Mouse (Mus musculus): ENCODE data around the gene Itga4. TPM values are rescaled to one million over a fixed set of nuclear protein-coding genes. Genes with fewer than 3 reads are reported as not detected.

Itga4 gene
- polyA plus RNA-seq, 1 experiment from 2014 or later: 5.4 TPM

DNA sequence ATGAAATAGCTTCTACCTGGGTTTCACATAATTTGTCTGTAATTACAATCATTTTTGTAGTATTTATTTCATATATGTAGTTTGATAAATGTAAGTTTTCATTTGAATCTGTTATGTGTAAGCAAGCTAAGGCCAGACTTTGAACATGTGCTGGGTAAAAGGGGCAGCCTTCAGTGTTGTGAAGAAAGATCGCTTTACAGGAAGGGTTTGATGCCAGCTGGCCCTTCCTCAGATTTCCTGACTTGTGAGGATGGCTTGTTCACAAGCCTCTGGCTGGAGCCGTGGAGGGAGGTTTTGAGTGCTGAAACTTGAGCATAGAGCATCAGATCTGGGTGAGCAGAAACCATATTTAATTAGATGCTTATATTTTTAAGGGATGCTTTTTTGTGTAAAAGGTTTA, 72.9 kb downstream of the Itga4 start:
- Histone ChIP-seq H3K9ac (no peak overlapping the region), H3K36me3 (no peaks in the 10 kb centered on the region), H3K4me1 (no peaks in the 10 kb centered on the region), H3K9me3 (replicated peaks) (no peaks in the 10 kb centered on the region), H3K27me3 (no peaks in the 10 kb centered on the region), H3K27ac (no peak overlapping the region), H3K4me2 (replicated peaks) (no peak overlapping the region), H3K4me3 (no peak overlapping the region)
- ATAC-seq (ENCODE audit: low FRiP score): no peak
- WGBS: 73% methylated on average over 2 of the region's 2 CpGs

DNA sequence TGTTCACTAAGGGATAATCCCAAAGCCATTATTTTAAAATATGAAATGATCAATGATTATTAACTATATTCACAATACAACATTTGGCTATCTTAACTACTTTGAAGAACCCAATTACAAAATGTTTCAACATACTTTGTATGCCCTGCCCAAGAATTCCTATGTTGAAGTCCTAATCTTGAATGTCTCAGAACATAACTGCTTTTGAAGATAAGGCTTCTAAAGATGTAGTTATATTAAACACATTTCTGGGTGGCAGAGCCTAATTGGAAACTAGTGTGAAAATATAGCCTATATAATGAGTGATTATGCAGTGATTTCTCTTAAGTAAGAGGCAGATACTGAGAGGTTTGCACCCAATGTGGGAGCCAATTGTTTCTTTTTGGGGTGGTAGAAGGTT, 79.4 kb downstream of the Itga4 start:
- no peak overlapping the region for H3K9ac ChIP-seq
- H3K27me3 ChIP-seq: no peaks in the 10 kb centered on the region
- H3K4me1 ChIP-seq: no peaks in the 10 kb centered on the region
- no peaks in the 10 kb centered on the region for H3K9me3 ChIP-seq (replicated peaks)
- no peak overlapping the region for H3K4me2 ChIP-seq (replicated peaks)
- no peak overlapping the region for H3K4me3 ChIP-seq
- no peak overlapping the region for H3K27ac ChIP-seq
- ATAC-seq (ENCODE audit: low FRiP score): no peak
- no peaks in the 10 kb centered on the region for H3K36me3 ChIP-seq

DNA sequence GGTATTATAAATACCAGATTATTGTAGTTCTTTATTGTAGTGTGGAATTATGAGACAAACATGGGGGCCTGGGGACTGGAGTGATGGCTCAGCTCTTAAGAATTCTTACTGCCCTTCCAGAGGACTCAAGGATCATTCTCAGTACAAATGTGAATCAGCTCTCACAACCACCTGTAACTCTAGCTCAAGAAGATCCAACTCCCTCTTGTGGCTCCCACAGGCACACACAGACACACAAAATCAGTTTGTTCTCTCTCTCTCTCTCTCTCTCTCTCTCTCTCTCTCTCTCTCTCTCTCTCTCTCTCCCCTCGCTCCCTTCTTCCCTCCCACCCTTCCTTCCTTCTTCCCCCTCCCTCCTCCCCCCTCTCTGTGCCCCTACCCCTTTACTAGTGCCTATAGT, 80.9 kb downstream of the Itga4 start:
- H3K36me3 ChIP-seq: no peaks in the 10 kb centered on the region
- H3K27ac ChIP-seq: no peak overlapping the region
- no peaks in the 10 kb centered on the region for H3K4me1 ChIP-seq
- H3K27me3 ChIP-seq: no peaks in the 10 kb centered on the region
- WGBS: 83% methylated on average over 1 of the region's 1 CpGs
- no peaks in the 10 kb centered on the region for H3K9me3 ChIP-seq (replicated peaks)
- no peak overlapping the region for H3K4me3 ChIP-seq
- H3K4me2 ChIP-seq (replicated peaks): no peak overlapping the region
- ATAC-seq (ENCODE audit: low FRiP score): no peak
- no peak overlapping the region for H3K9ac ChIP-seq

DNA sequence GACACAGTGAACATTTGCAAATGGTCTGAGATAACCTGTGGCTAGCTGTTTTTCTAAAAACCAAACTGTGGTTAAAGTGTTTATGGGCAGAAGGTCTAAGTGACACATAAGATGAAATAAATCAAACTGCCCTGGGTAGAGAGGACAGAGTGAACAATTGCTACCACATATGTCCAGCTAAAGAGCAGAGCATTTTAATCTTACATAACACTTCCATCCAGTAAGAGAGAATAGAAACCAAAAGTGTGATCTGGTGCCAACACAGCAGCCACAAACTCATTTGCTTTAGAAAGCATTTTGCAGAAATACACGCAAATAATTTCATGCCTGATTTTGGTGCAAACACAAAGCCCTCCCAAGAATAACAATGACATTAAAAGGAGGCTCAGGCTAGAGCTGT, 83.8 kb downstream of the Itga4 start:
- ATAC-seq (ENCODE audit: low FRiP score): no peak
- H3K4me1 ChIP-seq: no peaks in the 10 kb centered on the region
- H3K4me3 ChIP-seq: no peak overlapping the region
- H3K36me3 ChIP-seq: no peaks in the 10 kb centered on the region
- H3K9ac ChIP-seq: no peak overlapping the region
- H3K4me2 ChIP-seq (replicated peaks): no peak overlapping the region
- WGBS: 54% methylated on average over 1 of the region's 1 CpGs
- no peaks in the 10 kb centered on the region for H3K9me3 ChIP-seq (replicated peaks)
- no peaks in the 10 kb centered on the region for H3K27me3 ChIP-seq
- no peak overlapping the region for H3K27ac ChIP-seq

DNA sequence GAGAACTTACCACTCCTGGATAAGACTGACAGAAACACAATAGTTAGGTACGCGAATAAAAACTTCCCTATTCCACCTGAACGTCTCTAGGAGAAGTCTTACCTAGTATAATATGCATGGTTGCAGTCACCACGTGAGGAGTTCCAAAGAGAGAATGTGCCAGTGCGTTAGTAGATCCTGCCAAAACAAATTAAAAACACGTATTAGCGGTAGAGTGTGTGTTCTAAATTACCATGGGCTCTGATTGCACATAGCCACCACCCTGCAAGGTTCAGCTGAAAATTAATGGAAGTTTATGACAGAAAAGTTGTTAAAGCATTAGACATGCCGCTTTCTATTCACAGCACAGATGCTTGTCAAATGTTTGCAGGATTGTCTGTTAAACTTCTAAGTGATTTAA, 87.9 kb downstream of the Itga4 start:
- no peak overlapping the region for H3K4me2 ChIP-seq (replicated peaks)
- ATAC-seq (ENCODE audit: low FRiP score): no peak
- 88% methylated on average over 8 of the region's 8 CpGs for WGBS

DNA sequence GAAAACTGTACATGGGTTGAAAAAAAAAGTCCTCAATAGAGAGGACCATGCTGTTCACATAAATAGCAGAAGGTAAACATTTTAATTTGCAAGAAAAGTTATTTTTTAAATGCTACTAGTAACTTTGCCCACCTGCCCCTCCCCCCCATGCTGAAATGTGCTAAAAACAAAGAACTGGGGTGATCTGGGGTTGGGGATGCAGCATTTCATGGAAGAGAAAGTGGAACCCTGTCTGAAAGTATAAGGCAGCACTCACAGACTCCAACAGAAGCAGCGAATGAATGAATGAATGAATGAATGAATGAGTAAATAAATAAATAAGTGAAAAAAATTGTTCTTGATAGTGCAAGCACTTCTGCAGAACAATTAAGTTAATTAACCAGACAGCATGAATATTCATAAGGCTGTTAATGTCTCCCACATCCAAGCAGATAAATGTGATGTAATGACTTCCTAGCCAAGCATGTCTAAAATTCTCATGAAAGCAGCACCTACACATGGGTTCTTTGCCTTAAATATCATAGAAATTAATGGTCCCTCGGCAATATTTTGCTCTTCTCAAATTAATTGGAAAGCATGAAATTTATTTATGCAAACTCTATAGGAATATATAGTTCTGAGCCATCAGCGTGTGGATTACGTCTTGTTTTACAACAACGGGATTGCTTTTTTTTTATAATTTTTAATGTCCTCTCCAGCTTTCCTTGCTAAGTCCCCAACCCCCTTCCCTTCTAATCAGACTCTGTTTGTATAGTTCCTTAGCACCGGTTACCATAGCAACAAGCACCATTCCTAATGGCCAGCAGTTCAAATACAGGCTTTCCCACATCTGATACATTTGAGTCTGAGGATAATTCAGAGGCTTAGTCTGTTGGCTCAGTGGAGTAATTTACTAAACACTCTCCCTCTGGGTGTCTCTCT, 96.2 kb downstream of the Itga4 start:
- peak; percentile 78 for ATAC-seq (ENCODE audit: low FRiP score)
- H3K9ac ChIP-seq: no peak overlapping the region
- no peaks in the 10 kb centered on the region for H3K4me1 ChIP-seq
- no peaks in the 10 kb centered on the region for H3K36me3 ChIP-seq
- no peak overlapping the region for H3K4me3 ChIP-seq
- no peaks in the 10 kb centered on the region for H3K27me3 ChIP-seq
- no peaks in the 10 kb centered on the region for H3K9me3 ChIP-seq (replicated peaks)
- WGBS: 76% methylated on average over 6 of the region's 6 CpGs
- no peak overlapping the region for H3K4me2 ChIP-seq (replicated peaks)
- no peak overlapping the region for H3K27ac ChIP-seq

More for the DNA sequence above, 87.9 kb downstream of the Itga4 start:
- Histone ChIP-seq H3K9ac (no peak overlapping the region), H3K27ac (no peak overlapping the region), H3K4me3 (no peak overlapping the region), H3K36me3 (no peaks in the 10 kb centered on the region), H3K4me1 (no peaks in the 10 kb centered on the region), H3K27me3 (no peaks in the 10 kb centered on the region), H3K9me3 (replicated peaks) (no peaks in the 10 kb centered on the region)

DNA sequence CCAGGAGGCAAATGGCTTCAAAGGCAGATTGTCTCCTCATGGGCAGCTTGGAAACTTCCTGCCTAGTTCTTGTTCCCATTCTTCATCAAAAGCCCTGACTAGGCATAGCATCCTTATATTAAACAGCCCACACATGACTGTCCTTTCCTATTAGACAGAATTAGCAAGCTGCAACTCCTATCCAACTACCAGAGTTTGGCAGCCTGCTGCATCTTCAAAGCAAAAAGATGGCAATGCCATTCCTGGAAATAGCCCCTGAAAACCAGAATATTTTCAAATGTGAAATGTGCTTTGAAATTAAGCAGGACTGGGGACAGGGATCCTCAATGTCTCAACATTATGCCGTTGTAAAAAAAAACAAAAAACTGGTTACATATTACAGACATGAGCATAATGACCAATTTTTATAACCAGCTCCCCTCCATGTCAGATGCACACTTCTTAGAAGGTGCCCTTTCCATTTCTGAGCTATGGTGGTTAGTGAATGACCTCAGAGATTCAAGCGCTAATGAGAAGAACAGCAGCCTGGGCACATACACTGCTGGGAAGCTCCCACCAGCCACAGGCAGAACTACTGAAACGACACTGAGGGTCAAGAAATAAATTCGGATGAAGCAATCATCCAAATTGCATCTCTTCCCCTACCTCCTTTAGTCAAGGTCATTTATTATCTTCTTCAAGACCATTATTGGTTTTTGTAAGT, 97.0 kb downstream of the Itga4 start:
- H3K9ac ChIP-seq: no peak overlapping the region
- WGBS: 73% methylated on average over 4 of the region's 4 CpGs
- H3K27ac ChIP-seq: no peak overlapping the region
- no peaks in the 10 kb centered on the region for H3K36me3 ChIP-seq
- no peaks in the 10 kb centered on the region for H3K9me3 ChIP-seq (replicated peaks)
- no peak for ATAC-seq (ENCODE audit: low FRiP score)
- no peaks in the 10 kb centered on the region for H3K27me3 ChIP-seq
- H3K4me3 ChIP-seq: no peak overlapping the region
- H3K4me2 ChIP-seq (replicated peaks): no peak overlapping the region
- H3K4me1 ChIP-seq: no peaks in the 10 kb centered on the region

DNA sequence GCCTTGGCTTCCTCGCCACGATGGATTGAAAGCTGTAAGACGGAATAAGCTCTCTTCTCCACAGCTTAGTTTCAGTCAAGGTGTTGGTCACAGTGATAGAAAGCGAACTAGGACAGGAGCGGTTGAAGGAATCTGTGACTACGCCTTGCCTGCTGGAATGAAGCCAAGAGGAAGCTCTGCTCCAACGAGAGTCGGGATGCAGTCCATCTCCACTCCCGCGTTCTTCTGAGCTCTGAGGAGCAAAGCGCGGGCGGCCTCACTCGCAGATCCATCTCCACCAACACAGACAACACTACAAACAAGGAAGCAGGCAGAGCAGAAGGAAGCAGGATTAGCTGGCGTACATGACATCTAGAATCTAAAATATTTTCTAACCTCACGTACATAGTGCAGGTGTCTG, 99.5 kb downstream of the Itga4 start:
- H3K27me3 ChIP-seq: no peaks in the 10 kb centered on the region
- H3K4me1 ChIP-seq: no peaks in the 10 kb centered on the region
- no peaks in the 10 kb centered on the region for H3K9me3 ChIP-seq (replicated peaks)
- no peak for ATAC-seq (ENCODE audit: low FRiP score)
- H3K4me2 ChIP-seq (replicated peaks): no peak overlapping the region
- no peak overlapping the region for H3K27ac ChIP-seq
- 93% methylated on average over 16 of the region's 16 CpGs for WGBS
- H3K36me3 ChIP-seq: no peaks in the 10 kb centered on the region
- H3K9ac ChIP-seq: no peak overlapping the region
- no peak overlapping the region for H3K4me3 ChIP-seq

DNA sequence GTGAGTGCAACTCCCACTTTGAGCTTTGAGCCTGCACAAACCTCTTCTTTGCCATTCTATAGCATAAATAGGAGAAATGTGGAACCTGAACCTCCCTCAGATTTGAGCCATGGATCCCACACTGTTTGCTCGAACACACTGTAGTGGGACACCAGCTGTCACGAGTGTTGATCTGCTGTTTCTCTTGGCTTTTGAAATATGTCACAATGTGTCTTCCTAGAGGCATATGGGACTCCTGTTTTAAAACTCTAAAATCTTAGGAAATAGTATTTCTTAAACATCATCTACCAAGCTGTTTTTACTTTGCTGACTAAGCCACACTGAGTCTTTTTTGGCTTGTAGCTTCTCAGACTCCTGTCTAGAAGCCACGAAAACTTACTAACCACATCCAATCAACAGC, 102.6 kb downstream of the Itga4 start:
- no peaks in the 10 kb centered on the region for H3K9me3 ChIP-seq (replicated peaks)
- ATAC-seq (ENCODE audit: low FRiP score): no peak
- WGBS: 88% methylated on average over 3 of the region's 3 CpGs
- H3K4me1 ChIP-seq: no peaks in the 10 kb centered on the region
- H3K27me3 ChIP-seq: no peaks in the 10 kb centered on the region
- no peak overlapping the region for H3K4me3 ChIP-seq
- no peaks in the 10 kb centered on the region for H3K36me3 ChIP-seq
- no peak overlapping the region for H3K4me2 ChIP-seq (replicated peaks)
- H3K27ac ChIP-seq: no peak overlapping the region
- no peak overlapping the region for H3K9ac ChIP-seq

DNA sequence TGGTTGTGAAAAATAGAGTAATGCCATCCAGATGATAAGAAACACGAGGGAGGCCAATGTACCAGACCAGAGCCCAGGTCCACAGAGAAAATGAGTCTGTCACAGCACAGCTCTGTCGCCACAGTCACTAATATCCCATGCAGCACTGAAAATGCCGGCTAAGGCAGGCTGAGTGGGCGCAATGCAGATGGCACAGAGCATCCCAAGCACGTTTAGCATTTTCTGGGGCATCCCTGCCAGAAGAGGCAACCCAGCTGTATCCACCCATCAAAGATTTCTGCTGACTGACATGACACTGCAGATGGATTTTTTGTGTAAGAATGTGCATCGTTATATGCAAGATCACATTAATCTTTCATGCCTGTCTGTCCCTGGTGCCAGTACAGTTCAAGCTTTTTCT, 106.8 kb downstream of the Itga4 start:
- Histone ChIP-seq H3K36me3 (no peaks in the 10 kb centered on the region), H3K4me3 (no peak overlapping the region), H3K4me1 (no peaks in the 10 kb centered on the region), H3K27me3 (no peaks in the 10 kb centered on the region), H3K9me3 (replicated peaks) (no peaks in the 10 kb centered on the region), H3K27ac (no peak overlapping the region), H3K4me2 (replicated peaks) (no peak overlapping the region), H3K9ac (no peak overlapping the region)
- no peak for ATAC-seq (ENCODE audit: low FRiP score)
- WGBS: 72% methylated on average over 6 of the region's 6 CpGs

DNA sequence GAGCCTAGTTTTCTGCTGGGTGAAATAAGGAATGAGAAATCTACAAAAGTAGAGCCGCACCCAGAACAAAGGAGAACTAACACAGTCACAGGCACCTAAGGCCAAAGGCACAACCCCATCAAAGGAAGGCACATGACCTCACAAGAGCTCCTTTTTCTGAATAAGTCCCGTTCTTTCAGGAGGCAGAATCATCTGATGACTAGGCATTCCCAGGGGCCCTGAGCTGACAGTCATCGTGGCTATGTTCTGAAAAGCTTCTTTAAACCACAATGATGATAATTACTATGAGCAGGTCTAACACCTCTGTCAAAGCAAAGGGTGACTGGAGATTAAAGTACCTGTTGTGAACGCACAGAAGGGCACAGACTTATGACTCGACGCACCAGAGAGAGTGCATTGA, 108.7 kb downstream of the Itga4 start:
- no peak overlapping the region for H3K4me2 ChIP-seq (replicated peaks)
- no peak for ATAC-seq (ENCODE audit: low FRiP score)
- H3K4me1 ChIP-seq: peaks cover 1% of the 10 kb centered on the region
- 65% methylated on average over 6 of the region's 6 CpGs for whole genome bisulfite sequencing
- H3K36me3 ChIP-seq: no peaks in the 10 kb centered on the region
- H3K9ac ChIP-seq: no peak overlapping the region
- no peak overlapping the region for H3K27ac ChIP-seq
- H3K9me3 ChIP-seq (replicated peaks): no peaks in the 10 kb centered on the region
- H3K4me3 ChIP-seq: no peak overlapping the region
- H3K27me3 ChIP-seq: no peaks in the 10 kb centered on the region

DNA sequence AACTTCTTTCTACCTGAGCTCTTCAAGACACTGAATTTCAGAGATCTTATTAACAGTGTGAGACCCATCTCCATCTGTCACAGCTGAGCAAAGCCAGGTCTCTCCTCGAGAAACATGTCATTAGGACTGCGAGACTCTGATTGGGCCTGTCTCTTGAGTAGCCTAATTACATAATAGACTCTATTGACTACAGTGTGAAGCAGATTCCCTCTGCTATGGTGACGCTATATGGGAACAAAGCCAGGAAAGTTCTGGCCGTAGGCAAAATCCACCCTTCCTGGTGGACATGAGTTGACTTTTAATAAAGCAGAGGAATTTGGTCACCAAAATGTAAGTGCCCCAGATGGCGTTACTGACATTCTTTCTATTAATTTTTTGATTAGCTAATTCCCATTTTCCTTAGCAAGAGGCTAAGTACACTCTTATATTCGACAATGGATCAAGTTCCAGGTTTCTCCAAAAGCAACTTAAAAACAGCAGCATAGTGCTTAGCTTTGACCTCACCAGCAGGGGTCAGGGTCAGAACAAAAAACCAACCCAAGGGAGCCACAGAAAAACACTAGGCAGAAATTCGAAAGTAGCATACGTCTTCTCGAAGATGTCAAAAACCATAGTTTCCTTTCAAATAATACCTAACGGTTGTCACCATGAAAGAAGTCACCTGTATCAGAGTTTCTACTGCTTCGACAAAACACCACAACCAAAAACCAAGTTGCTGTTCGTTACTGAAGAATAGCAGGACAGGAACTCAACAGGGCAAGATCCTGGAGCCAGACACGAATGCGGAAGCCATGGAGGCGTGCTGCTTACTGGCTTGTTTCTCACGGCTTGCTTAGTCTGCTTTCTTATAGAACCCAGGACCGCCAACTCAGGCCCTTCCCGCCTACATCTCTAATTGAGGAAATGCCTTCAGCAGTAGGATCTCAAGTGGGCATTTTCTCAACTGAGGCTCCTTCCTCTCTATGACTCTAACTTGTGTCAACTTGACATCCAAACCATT, 112.5 kb downstream of the Itga4 start:
- no peaks in the 10 kb centered on the region for H3K36me3 ChIP-seq
- WGBS: 69% methylated on average over 18 of the region's 18 CpGs
- no peak overlapping the region for H3K9ac ChIP-seq
- no peak; the same call in 1 of the 2 replicates for ATAC-seq (ENCODE audit: low FRiP score)
- no peak overlapping the region for H3K4me3 ChIP-seq
- H3K4me1 ChIP-seq: peaks cover 9% of the 10 kb centered on the region
- H3K27me3 ChIP-seq: no peaks in the 10 kb centered on the region
- H3K9me3 ChIP-seq (replicated peaks): no peaks in the 10 kb centered on the region
- no peak overlapping the region for H3K4me2 ChIP-seq (replicated peaks)
- H3K27ac ChIP-seq: no peak overlapping the region

Data from hindbrain, embryonic 12.5 days (tissue).